Mouse (Mus musculus) ES-Bruce4 (cell line): Measurements from ENCODE around the gene Frs3.

Experiments
- CTCF ChIP-seq: IDR thresholded peaks from one replicate; pipeline ENCODE4 v1.8.1; 2011; ENCODE audit warnings: low read depth, low read length
- EP300 ChIP-seq: IDR thresholded peaks from 2 replicates; pipeline ENCODE4 v1.6.1; 2011; ENCODE audit warnings: low read depth, low read length; ENCODE audit not compliant: insufficient read depth
- POLR2A ChIP-seq: IDR thresholded peaks from one replicate; pipeline ENCODE4 v1.8.1; 2011; ENCODE audit warnings: low read length; ENCODE audit not compliant: insufficient read depth

- TF ChIP-seq CTCF = no peak
- peak; percentile 43 for TF ChIP-seq POLR2A
- TF ChIP-seq EP300 = peak; percentile 78
Measured at GRCm38 (mm10) chr17:47738879-47739798, 50.3 kb downstream of the Frs3 start.
